ENCODE assay signal across 24 mouse cellular contexts in the genomic region with DNA sequence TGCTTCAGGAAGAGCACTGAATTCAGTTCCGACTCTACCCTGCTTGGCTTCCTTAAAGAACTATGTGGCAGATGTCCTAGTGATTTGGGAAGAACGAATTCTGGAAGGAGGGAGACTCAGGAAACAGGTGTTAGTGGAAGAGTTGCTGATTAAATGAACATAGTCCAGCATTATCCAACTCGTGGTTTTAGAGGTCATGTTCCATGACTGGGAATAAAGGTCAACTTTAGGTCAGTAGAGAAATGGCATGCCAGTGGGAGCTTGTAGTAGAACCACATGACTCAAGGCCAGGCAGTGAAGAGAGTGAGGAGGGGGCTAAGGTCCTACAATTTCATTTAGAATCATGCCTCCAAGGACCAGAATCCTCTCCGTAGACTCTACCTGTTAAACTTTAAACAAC. TPM values are rescaled to one million over a fixed set of nuclear protein-coding genes. Genes with fewer than 3 reads are reported as not detected.
DNase-seq lines count a peak whose midpoint lies in the region; ATAC-seq lines count a peak whose summit lies in the region.
"Had no signal": no experiment of that assay in that cellular context is flagged by ENCODE, and none has a peak within 500 bp of the region (broad histone marks: within the 10 kb centered on the region; RNA-seq: fewer than 3 reads in every experiment).

No protein-coding gene starts in this region.

- no peak for ATAC-seq in kidney, embryonic 15.5 days (replicated peaks; ENCODE audit: low FRiP score)
- no peak; the same call in 1 of the 2 replicates for ATAC-seq in kidney, embryonic 16.5 days (ENCODE audit: low FRiP score, low TSS enrichment)
- ATAC-seq: activated CD4-positive, CD25-positive, alpha-beta regulatory T cell, adult 4 months; CD4-positive, CD25-positive, alpha-beta regulatory T cell, adult 4 months; forebrain, embryonic 13.5 days; Patski had no signal

- no peak overlapping the region for H3K4me3 ChIP-seq in kidney, embryonic 15.5 days (replicated peaks)
- no peak overlapping the region for H3K4me3 ChIP-seq in kidney, embryonic 16.5 days (ENCODE audit: low read length)
- H3K4me3 ChIP-seq: embryonic facial prominence, embryonic 10.5 days; embryonic facial prominence, embryonic 12.5 days; forebrain, embryonic 13.5 days had no signal

- H3K4me2 ChIP-seq in kidney, embryonic 15.5 days = no peak overlapping the region
- H3K4me2 ChIP-seq in kidney, embryonic 16.5 days (replicated peaks; ENCODE audit: low read depth, low read length) = no peak overlapping the region
- H3K4me2 ChIP-seq: embryonic facial prominence, embryonic 12.5 days; forebrain, embryonic 13.5 days had no signal

- WGBS in kidney, embryonic 15.5 days = 64% methylated on average over 4 of the region's 4 CpGs
- WGBS in kidney, embryonic 16.5 days = 66% methylated on average over 4 of the region's 4 CpGs

- peak; percentile 24 for DNase-seq in heart, adult 11 months
- DNase-seq in heart, adult 18-20 months = no peak
- DNase-seq in kidney, adult 8-10 months = peak; percentile 9 to 42
- DNase-seq in kidney, postnatal 4 days = no peak
- DNase-seq in yolk sac, embryonic 10.5 days (ENCODE audit: low spot score) = peak; percentile 15
- DNase-seq: adrenal gland, adult 8-10 months; adrenal gland, postnatal 14 days; adrenal gland, postnatal 36 days; B cell, adult 2 months; cerebellum, adult 11-12 months; cerebellum, adult 2 months; cerebellum, adult 9-10 months; cerebellum, postnatal 10 days; cerebellum, postnatal 25 days had no signal

- no peak overlapping the region for H3K9ac ChIP-seq in kidney, embryonic 15.5 days
- no peak overlapping the region for H3K9ac ChIP-seq in kidney, embryonic 16.5 days (replicated peaks; ENCODE audit: low read length)
- H3K9ac ChIP-seq: embryonic facial prominence, embryonic 12.5 days; forebrain, embryonic 13.5 days had no signal

- peaks cover 4% of the 10 kb centered on the region; the same call in 1 of the 2 replicates for H3K4me1 ChIP-seq in kidney, embryonic 15.5 days
- H3K4me1 ChIP-seq in kidney, embryonic 16.5 days (ENCODE audit: insufficient read depth, low read length) = peaks cover 7% of the 10 kb centered on the region; the same call in 1 of the 2 replicates
- H3K4me1 ChIP-seq: embryonic facial prominence, embryonic 10.5 days; embryonic facial prominence, embryonic 12.5 days; forebrain, embryonic 13.5 days had no signal

- H3K36me3 ChIP-seq in kidney, embryonic 15.5 days = no peaks in the 10 kb centered on the region
- no peaks in the 10 kb centered on the region for H3K36me3 ChIP-seq in kidney, embryonic 16.5 days (ENCODE audit: insufficient read depth, low read length)
- H3K36me3 ChIP-seq: embryonic facial prominence, embryonic 10.5 days; embryonic facial prominence, embryonic 12.5 days; G1E had no signal

- no peaks in the 10 kb centered on the region for H3K27me3 ChIP-seq in kidney, embryonic 15.5 days
- H3K27me3 ChIP-seq in kidney, embryonic 16.5 days (ENCODE audit: insufficient read depth, low read length) = no peaks in the 10 kb centered on the region
- H3K27me3 ChIP-seq: CH12.LX; embryonic facial prominence, embryonic 12.5 days; forebrain, embryonic 13.5 days had no signal

- no peaks in the 10 kb centered on the region for H3K9me3 ChIP-seq in kidney, embryonic 15.5 days (replicated peaks)
- peaks cover 1% of the 10 kb centered on the region for H3K9me3 ChIP-seq in kidney, embryonic 16.5 days (ENCODE audit: low read length)
- H3K9me3 ChIP-seq: embryonic facial prominence, embryonic 10.5 days; embryonic facial prominence, embryonic 12.5 days had no signal

- 0 out of 2 replicates have a peak overlapping the region, but pooled peaks have one; percentile 27 for H3K27ac ChIP-seq in kidney, embryonic 15.5 days
- H3K27ac ChIP-seq in kidney, embryonic 16.5 days (ENCODE audit: low read length) = no peak overlapping the region
- H3K27ac ChIP-seq: embryonic facial prominence, embryonic 10.5 days; embryonic facial prominence, embryonic 12.5 days; forebrain, embryonic 13.5 days had no signal

RNA-seq across cellular contexts. Expression of gene Edem1, which starts 57.9 kb away (rescaled TPM):
- total RNA-seq in heart, adult 18-20 months (2021) = 10 to 100 TPM; 11.7 to 18.7 TPM
- 25.1 TPM in 2 replicates for polyA plus RNA-seq in kidney, embryonic 15.5 days (2015; fragmentation: Nextera tagmentation; extraction: Ambion mirVana)
- 18.8 and 23.7 TPM in 2 replicates for polyA plus RNA-seq in kidney, embryonic 16.5 days (2015; fragmentation: Nextera tagmentation; extraction: Ambion mirVana)

Comparison
In these comparisons a context has a peak if more than half of its experiments do, and no peak if none do; other contexts are left out.
1. DNase-seq: peak in heart, adult 11 months (single experiment), kidney, adult 8-10 months (2 of 2) and yolk sac, embryonic 10.5 days (single experiment); none in heart, adult 18-20 months (0 of 2) and kidney, postnatal 4 days (0 of 2).